Mouse (Mus musculus) thymus, adult 2 months (tissue): ENCODE results near the gene Mtss1l.

ENCODE experiments used
- CTCF ChIP-seq: fragments of 200-500 bp; IDR thresholded peaks from 2 replicates; pipeline ENCODE4 v1.5.1; 2012; ENCODE audit warnings: mild to moderate bottlenecking, control low read depth, low read length, moderate library complexity, borderline replicate concordance; ENCODE audit not compliant: control insufficient read depth, poor library complexity, insufficient read depth; ENCODE audit errors: extremely low read depth
- POLR2A ChIP-seq: fragments of 200-500 bp; IDR thresholded peaks from 2 replicates; pipeline ENCODE4 v1.6.1; 2012; ENCODE audit warnings: mild to moderate bottlenecking, low read length, control low read depth, moderate library complexity; ENCODE audit not compliant: control insufficient read depth, poor library complexity, insufficient read depth; ENCODE audit errors: extremely low read depth

GRCm38 (mm10) chr8:110713073-110713472 lies 8.2 kb upstream of the Mtss1l start:
- no peak for TF ChIP-seq POLR2A
- TF ChIP-seq CTCF: no peak
